ENCODE assay signal across 15 mouse cellular contexts in the genomic region with DNA sequence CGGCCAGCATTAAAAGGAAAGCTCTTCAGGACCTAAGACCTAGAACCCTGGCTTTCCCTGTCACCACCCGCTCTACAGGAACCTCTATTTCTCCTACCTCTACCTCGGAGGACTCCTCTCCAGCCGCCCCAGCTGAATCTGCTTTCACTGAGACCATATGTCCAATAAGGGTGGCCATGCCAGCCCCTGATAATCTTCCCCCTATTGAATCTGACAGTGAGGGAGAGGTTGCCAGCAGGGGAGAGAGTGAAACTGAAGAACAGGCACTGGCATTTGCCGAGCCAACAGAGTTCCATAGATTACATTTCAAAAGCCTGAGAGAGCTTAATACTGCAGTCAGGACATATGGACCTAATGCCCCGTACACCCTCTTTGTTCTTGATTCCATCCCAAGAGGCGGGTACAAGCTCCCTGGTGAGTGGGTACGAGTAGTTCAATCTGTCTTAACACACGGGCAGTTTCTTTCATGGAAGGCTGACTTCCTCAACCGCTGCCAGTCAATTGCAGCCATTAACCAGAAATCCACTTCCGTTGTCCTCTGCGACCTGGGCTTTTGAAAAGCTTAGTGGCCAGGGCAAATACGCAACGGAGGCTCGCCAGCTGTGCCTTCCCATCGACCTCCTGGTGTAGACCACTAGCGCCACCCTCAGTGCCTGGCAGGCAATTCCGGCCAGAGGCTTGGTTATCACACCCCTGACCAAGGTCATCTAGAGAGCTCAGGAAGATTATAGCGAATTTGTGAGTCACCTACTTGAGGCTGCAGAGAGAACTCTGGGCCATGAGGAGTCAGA.
A peak's percentile ranks its signal among the peaks of the same experiment; 100 is the strongest.
DNase-seq lines count a peak whose midpoint lies in the region; ATAC-seq and TF ChIP-seq lines count a peak whose summit lies in the region.
"Had no signal": no experiment of that assay in that cellular context is flagged by ENCODE, and none has a peak within 500 bp of the region (broad histone marks: within the 10 kb centered on the region; RNA-seq: fewer than 3 reads in every experiment).

No protein-coding gene starts in this region.

- H3K27me3 ChIP-seq in Patski = no peaks in the 10 kb centered on the region
- H3K27me3 ChIP-seq: embryonic facial prominence, embryonic 13.5 days had no signal

- CTCF ChIA-PET in Patski (lab: Charles Lee) = interaction anchor here (0.8 to 1.9 kb wide), 3 partner anchors 9 to 205 kb away, joined by 3 to 23 read pairs (median 3); no protein-coding TSS in a partner anchor

- peak; percentile 57 for TF ChIP-seq CTCF in Patski (IDR thresholded peaks at IDR 0.05)

- DNase-seq in kidney, adult 9 months = peak; percentile 4
- DNase-seq in kidney, postnatal 14 days = no peak
- DNase-seq in Patski (ENCODE audit: low read depth, low spot score) = peak; percentile 48
- DNase-seq in cerebellum, adult 11-12 months = peak; percentile 31
- DNase-seq in cerebellum, postnatal 36 days = peak; percentile 45 to 48
- no peak for DNase-seq in yolk sac, embryonic 10.5 days (ENCODE audit: low spot score)
- DNase-seq in ovary, adult 18-20 months (ENCODE audit: low spot score) = no peak
- DNase-seq in embryo, embryonic 9.5 days (ENCODE audit: extremely low spot score) = no peak
- DNase-seq: heart, postnatal 10 days; lung, postnatal 10 days; right cerebral cortex, adult 18-20 months; thymus, postnatal 36 days had no signal

- in situ Hi-C loops in Patski (cut with MboI; ENCODE audit: low pct_unique_long_range_greater_than_20kb) = no loop called here

- POLR2A ChIA-PET in Patski (lab: Charles Lee) = no interaction called here

- ATAC-seq in Patski = peak; percentile 73
- ATAC-seq: activated CD4-positive, CD25-positive, alpha-beta regulatory T cell, adult 4 months; inflammation-experienced regulatory T-cells, adult 6 months had no signal

Comparison
In these comparisons a context has a peak if more than half of its experiments do, and no peak if none do; other contexts are left out.
1. DNase-seq: peak in kidney, adult 9 months (single experiment), Patski (single experiment), cerebellum, adult 11-12 months (single experiment) and cerebellum, postnatal 36 days (2 of 2); none in kidney, postnatal 14 days (single experiment), yolk sac, embryonic 10.5 days (single experiment), ovary, adult 18-20 months (single experiment) and embryo, embryonic 9.5 days (single experiment).